Mouse (Mus musculus) lung, embryonic 14.5 days (tissue): Measurements from ENCODE around the gene Rora. TPM values are rescaled to one million over a fixed set of nuclear protein-coding genes. Genes with fewer than 3 reads are reported as not detected.

ENCODE experiments used
- ATAC-seq: fragments of 200-750 bp; cut with Nextera tagmentation; 2 replicates; pipeline ENCODE4 v1.8.0; 2017; ENCODE audit warnings: mild to moderate bottlenecking, moderate TSS enrichment, moderate library complexity; ENCODE audit not compliant: insufficient read depth
- DNase-seq: peaks from one replicate; pipeline ENCODE4 v3.0.0-alpha.2; 2015
- H3K27ac ChIP-seq: fragments of 300-500 bp; sonication (generic); 2 replicates; pipeline ENCODE4 v1.5.1; 2014; ENCODE audit warnings: low read depth, mild to moderate bottlenecking, moderate library complexity
- H3K27me3 ChIP-seq: fragments of 300-500 bp; sonication (generic); 2 replicates; pipeline ENCODE4 v1.6.1; 2014; ENCODE audit warnings: low read length, control low read depth; ENCODE audit not compliant: insufficient read depth
- H3K36me3 ChIP-seq: fragments of 300-500 bp; sonication (generic); 2 replicates; pipeline ENCODE4 v1.6.1; 2014; ENCODE audit warnings: control low read depth; ENCODE audit not compliant: insufficient read depth
- H3K4me1 ChIP-seq: fragments of 300-500 bp; sonication (generic); 2 replicates; pipeline ENCODE4 v1.6.1; 2014; ENCODE audit warnings: antibody characterized with exemption, control low read depth; ENCODE audit not compliant: insufficient read depth
- H3K4me2 ChIP-seq: fragments of 300-500 bp; sonication (generic); 2 replicates; pipeline ENCODE4 v1.6.1; 2014; ENCODE audit warnings: mild to moderate bottlenecking
- H3K4me3 ChIP-seq: fragments of 300-500 bp; sonication (generic); 2 replicates; pipeline ENCODE4 v1.5.1; 2014; ENCODE audit warnings: low read depth, low read length
- H3K9ac ChIP-seq: fragments of 300-500 bp; sonication (generic); 2 replicates; pipeline ENCODE4 v1.6.1; 2014
- H3K9me3 ChIP-seq: fragments of 300-500 bp; sonication (generic); 2 replicates; pipeline ENCODE4 v1.6.1; 2016; ENCODE audit warnings: low read depth, low read length, control low read depth
- CTCF ChIP-seq: IDR thresholded peaks from 2 replicates; pipeline ENCODE4 v1.5.1; 2016; ENCODE audit warnings: antibody characterized with exemption, low read depth
- WGBS: fragments of 180-500 bp; shearing (Covaris S2); extraction: QIAGEN DNeasy Blood & Tissue Kit; methylation state at CpG from one replicate; pipeline ENCODE4 v1.1.7; 2014; 5-methylcytosine and 5-hydroxymethylcytosine counted together
- polyA plus RNA-seq: library from polyadenylated mRNA; unstranded; fragments of >200 nt; fragmentation: Nextera tagmentation; extraction: Ambion mirVana; gene quantifications from 2 replicates; pipeline ENCODE4 v1.2.1, GENCODE M21; 2014

Rora gene
- polyA plus RNA-seq, 1 experiment from 2014 or later = 5.9 TPM

- Histone ChIP-seq H3K27ac (no peak overlapping the region), H3K4me1 (peaks cover 5% of the 10 kb centered on the region; the same call in 1 of the 2 replicates), H3K36me3 (no peaks in the 10 kb centered on the region), H3K9ac (no peak overlapping the region), H3K4me3 (no peak overlapping the region), H3K4me2 (no peak overlapping the region), H3K9me3 (no peaks in the 10 kb centered on the region), H3K27me3 (no peaks in the 10 kb centered on the region)
- DNase-seq (peak; percentile 13), ATAC-seq (no peak)
- peak; percentile 44 for TF ChIP-seq CTCF
- WGBS = 69% methylated on average over 4 of the region's 4 CpGs
These were observed 176.3 kb downstream of the Rora start for GRCm38 (mm10) chr9:68829903-68830302.

- no peak overlapping the region for H3K27ac ChIP-seq
- H3K27me3 ChIP-seq = no peaks in the 10 kb centered on the region
- TF ChIP-seq CTCF = no peak
- H3K36me3 ChIP-seq = no peaks in the 10 kb centered on the region
- H3K4me2 ChIP-seq = no peak overlapping the region
- no peaks in the 10 kb centered on the region for H3K9me3 ChIP-seq
- H3K4me3 ChIP-seq = no peak overlapping the region
- DNase-seq = no peak
- no peak for ATAC-seq
- no peak overlapping the region for H3K9ac ChIP-seq
- WGBS = 80% methylated on average over 6 of the region's 6 CpGs
- no peaks in the 10 kb centered on the region for H3K4me1 ChIP-seq
These were observed 179.7 kb downstream of the Rora start for GRCm38 (mm10) chr9:68833323-68833722.

DNA sequence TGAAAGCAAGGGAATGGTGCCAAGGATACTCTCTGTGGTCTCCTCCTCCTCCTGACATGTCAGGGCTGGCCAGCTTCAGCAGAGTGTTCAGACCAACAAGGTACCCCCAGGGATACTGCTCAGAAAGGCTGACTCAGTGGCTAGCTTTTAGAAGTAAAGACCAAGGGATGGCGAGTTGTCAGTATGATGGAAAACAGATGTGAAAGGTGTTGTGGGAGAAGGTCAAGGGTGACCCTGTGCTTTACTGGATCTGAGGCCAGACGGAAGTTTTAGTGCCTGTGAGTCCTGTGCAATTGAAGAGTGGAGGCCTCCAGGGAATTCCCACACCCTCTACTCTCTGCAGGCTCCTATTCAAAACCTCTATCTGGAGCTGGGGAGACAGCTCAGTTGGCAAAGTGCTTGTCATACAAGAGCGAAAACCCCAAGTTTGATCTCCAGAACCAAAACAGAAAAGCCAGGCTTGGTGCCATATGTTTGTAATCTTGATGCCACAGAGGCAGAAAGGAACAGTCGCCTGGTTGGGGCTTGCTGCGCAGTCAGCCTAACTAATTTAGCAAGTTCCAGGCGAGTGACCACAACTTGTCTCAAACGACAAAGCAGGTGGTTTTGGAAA lies 181.6 kb downstream of the Rora start:
- H3K9me3 ChIP-seq = no peaks in the 10 kb centered on the region
- no peaks in the 10 kb centered on the region for H3K4me1 ChIP-seq
- no peak overlapping the region for H3K27ac ChIP-seq
- ATAC-seq (no peak), DNase-seq (no peak)
- H3K4me3 ChIP-seq = no peak overlapping the region
- TF ChIP-seq CTCF = no peak
- H3K4me2 ChIP-seq = no peak overlapping the region
- H3K36me3 ChIP-seq = no peaks in the 10 kb centered on the region
- 72% methylated on average over 7 of the region's 7 CpGs for WGBS
- H3K27me3 ChIP-seq = no peaks in the 10 kb centered on the region
- H3K9ac ChIP-seq = no peak overlapping the region

- no peaks in the 10 kb centered on the region for H3K36me3 ChIP-seq
- DNase-seq (no peak), ATAC-seq (no peak)
- no peak overlapping the region for H3K9ac ChIP-seq
- no peaks in the 10 kb centered on the region for H3K27me3 ChIP-seq
- no peaks in the 10 kb centered on the region for H3K4me1 ChIP-seq
- no peak overlapping the region for H3K4me2 ChIP-seq
- no peak overlapping the region for H3K4me3 ChIP-seq
- no peaks in the 10 kb centered on the region for H3K9me3 ChIP-seq
- no peak overlapping the region for H3K27ac ChIP-seq
- TF ChIP-seq CTCF = no peak
- WGBS = 68% methylated on average over 16 of the region's 16 CpGs
These were observed 188.7 kb downstream of the Rora start for GRCm38 (mm10) chr9:68842134-68842892.

DNA sequence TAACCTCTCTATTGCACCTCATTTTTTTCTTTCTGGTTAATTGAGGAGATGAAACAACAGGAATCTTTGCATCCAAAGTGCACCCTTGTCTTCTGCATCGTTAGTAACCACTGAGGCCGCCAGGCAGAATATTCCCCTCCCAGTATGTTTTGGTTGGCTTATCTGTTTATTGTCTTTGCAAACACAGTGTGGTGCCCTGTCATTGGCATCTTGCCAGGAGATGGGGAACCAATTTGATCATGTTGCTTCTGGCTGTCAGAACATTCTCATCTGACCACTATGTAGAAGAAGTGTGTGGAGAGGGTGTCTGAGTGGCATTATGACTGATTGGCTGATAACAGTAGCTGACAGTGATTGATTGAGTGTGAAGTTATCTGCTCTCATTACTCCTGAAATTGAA lies 192.0 kb downstream of the Rora start:
- H3K27me3 ChIP-seq = no peaks in the 10 kb centered on the region
- no peak overlapping the region for H3K4me2 ChIP-seq
- no peak for TF ChIP-seq CTCF
- H3K4me3 ChIP-seq = no peak overlapping the region
- H3K9ac ChIP-seq = no peak overlapping the region
- no peak for ATAC-seq
- 27% methylated on average over 2 of the region's 2 CpGs for WGBS
- DNase-seq = no peak
- H3K4me1 ChIP-seq = no peaks in the 10 kb centered on the region
- H3K36me3 ChIP-seq = no peaks in the 10 kb centered on the region
- no peak overlapping the region for H3K27ac ChIP-seq
- no peaks in the 10 kb centered on the region for H3K9me3 ChIP-seq

GRCm38 (mm10) chr9:68850321-68850720 lies 196.7 kb downstream of the Rora start:
- ATAC-seq (no peak), DNase-seq (no peak)
- no peaks in the 10 kb centered on the region for H3K27me3 ChIP-seq
- no peak overlapping the region for H3K27ac ChIP-seq
- H3K36me3 ChIP-seq = no peaks in the 10 kb centered on the region
- H3K9me3 ChIP-seq = no peaks in the 10 kb centered on the region
- no peak overlapping the region for H3K4me3 ChIP-seq
- TF ChIP-seq CTCF = no peak
- no peaks in the 10 kb centered on the region for H3K4me1 ChIP-seq
- no peak overlapping the region for H3K4me2 ChIP-seq
- no peak overlapping the region for H3K9ac ChIP-seq
- WGBS = 69% methylated on average over 5 of the region's 5 CpGs

GRCm38 (mm10) chr9:68852201-68852600 lies 198.6 kb downstream of the Rora start:
- Histone ChIP-seq H3K9ac (no peak overlapping the region), H3K4me2 (no peak overlapping the region), H3K9me3 (no peaks in the 10 kb centered on the region), H3K27me3 (no peaks in the 10 kb centered on the region), H3K36me3 (no peaks in the 10 kb centered on the region), H3K4me3 (no peak overlapping the region), H3K4me1 (no peaks in the 10 kb centered on the region), H3K27ac (no peak overlapping the region)
- WGBS = 28% methylated on average over 4 of the region's 4 CpGs
- ATAC-seq = peak; percentile 71; the same call in 1 of the 2 replicates
- peak; percentile 78 for DNase-seq
- TF ChIP-seq CTCF = no peak
